ENCODE assay signal across 20 mouse cellular contexts in the genomic region with DNA sequence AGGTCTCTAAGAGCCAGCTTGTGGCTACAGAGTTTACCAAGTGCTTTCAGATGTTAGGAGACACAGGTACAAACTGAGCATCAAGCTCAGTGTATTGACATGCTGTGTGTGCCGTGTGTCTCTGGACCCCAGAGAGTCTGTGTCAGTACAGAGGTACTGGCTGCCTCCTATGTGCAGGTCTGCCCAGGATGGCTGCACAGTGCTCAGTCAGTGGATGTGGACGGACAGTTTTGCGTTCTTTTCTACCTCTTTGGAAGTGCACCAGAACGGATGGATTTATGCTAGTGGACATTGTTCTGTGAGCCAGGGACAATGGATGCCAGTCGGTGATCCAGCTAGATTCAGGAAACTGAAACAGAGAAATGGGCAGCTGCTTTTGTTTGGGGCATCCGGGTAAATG.
DNase-seq lines count a peak whose midpoint lies in the region; TF ChIP-seq lines count a peak whose summit lies in the region.
"Had no signal": no experiment of that assay in that cellular context is flagged by ENCODE, and none has a peak within 500 bp of the region (broad histone marks: within the 10 kb centered on the region; RNA-seq: fewer than 3 reads in every experiment).

No protein-coding gene starts in this region.

- peak overlapping the region; percentile 81 for H3K27ac ChIP-seq in left cerebral cortex, adult 2 months
- H3K27ac ChIP-seq: embryonic facial prominence, embryonic 10.5 days; heart, embryonic 10.5 days had no signal

- DNase-seq in cerebellum, adult 9-10 months, result peak; percentile 33
- DNase-seq in cerebellum, adult 9-11 months, result no peak
- DNase-seq in heart, adult 11 months, result peak; percentile 76
- DNase-seq in heart, postnatal 14 days, result no peak
- no peak for DNase-seq in left cerebral cortex, adult 2 months (ENCODE audit: extremely low spot score in 1 of 2, low spot score in 2 of 2)
- no peak for DNase-seq in left cerebral cortex, adult 18-20 months (ENCODE audit: low spot score in 2 of 2)
- peak; percentile 40 for DNase-seq in brain, adult 2 months (ENCODE audit: low read depth, low spot score)
- no peak for DNase-seq in urinary bladder, postnatal 10 days (ENCODE audit: low spot score)
- DNase-seq: adrenal gland, adult 8-10 months; adrenal gland, postnatal 36 days; B cell, adult 2 months; cerebellum, adult 11 months; cerebellum, adult 8-10 months; cerebellum, postnatal 36 days; gastrocnemius, postnatal 36 days; heart, adult 18-20 months; heart, postnatal 10 days had no signal

- no peak overlapping the region for H3K4me3 ChIP-seq in left cerebral cortex, adult 2 months
- H3K4me3 ChIP-seq: embryonic facial prominence, embryonic 10.5 days; heart, embryonic 10.5 days; hindbrain, embryonic 15.5 days had no signal

- TF ChIP-seq CTCF in left cerebral cortex, adult 2 months (IDR thresholded peaks at IDR 0.05), result no peak

- intact Hi-C loops in heart, postnatal 14 days (cut with DNase I), result no loop called here
- intact Hi-C loops in left cerebral cortex, adult 2 months (cut with DNase I), result no loop called here

Comparison
In these comparisons a context has a peak if more than half of its experiments do, and no peak if none do; other contexts are left out.
1. DNase-seq: peak in cerebellum, adult 9-10 months (single experiment), heart, adult 11 months (single experiment) and brain, adult 2 months (single experiment); none in cerebellum, adult 9-11 months (single experiment), heart, postnatal 14 days (0 of 2), left cerebral cortex, adult 2 months (0 of 2), left cerebral cortex, adult 18-20 months (0 of 2) and urinary bladder, postnatal 10 days (single experiment).